Mouse (Mus musculus) midbrain, embryonic 16.5 days (tissue): Measurements from ENCODE around the gene Trpm3. TPM values are rescaled to one million over a fixed set of nuclear protein-coding genes. Genes with fewer than 3 reads are reported as not detected.
A peak's percentile ranks its signal among the peaks of the same experiment; 100 is the strongest.

ENCODE experiments used
- ATAC-seq: fragments of 200-750 bp; cut with Nextera tagmentation; 2 replicates; pipeline ENCODE4 v1.8.0; 2017; ENCODE audit warnings: moderate TSS enrichment
- H3K27ac ChIP-seq: fragments of 300-500 bp; sonication (generic); 2 replicates; pipeline ENCODE4 v1.5.1; 2014; ENCODE audit warnings: mild to moderate bottlenecking, low read length, mixed read lengths
- H3K27me3 ChIP-seq: fragments of 300-500 bp; sonication (generic); 2 replicates; pipeline ENCODE4 v1.6.1; 2014; ENCODE audit warnings: low read depth, low read length, mixed read lengths; ENCODE audit not compliant: control insufficient read depth, insufficient read depth
- H3K36me3 ChIP-seq: fragments of 300-500 bp; sonication (generic); 2 replicates; pipeline ENCODE4 v1.6.1; 2014; ENCODE audit warnings: mild to moderate bottlenecking, low read length, moderate library complexity, mixed read lengths; ENCODE audit not compliant: control insufficient read depth, insufficient read depth
- H3K4me1 ChIP-seq: fragments of 300-500 bp; sonication (generic); 2 replicates; pipeline ENCODE4 v1.6.1; 2014; ENCODE audit warnings: mild to moderate bottlenecking, low read length, mixed read lengths; ENCODE audit not compliant: control insufficient read depth, insufficient read depth
- H3K4me2 ChIP-seq: fragments of 300-500 bp; sonication (generic); 2 replicates; pipeline ENCODE4 v1.6.1; 2014; ENCODE audit warnings: mild to moderate bottlenecking, low read length, mixed read lengths
- H3K4me3 ChIP-seq: fragments of 300-500 bp; sonication (generic); 2 replicates; pipeline ENCODE4 v1.5.1; 2014; ENCODE audit warnings: low read depth, mild to moderate bottlenecking, low read length, moderate library complexity, mixed read lengths
- H3K9ac ChIP-seq: fragments of 300-500 bp; sonication (generic); 2 replicates; pipeline ENCODE4 v1.6.1; 2014; ENCODE audit warnings: low read depth, low read length, mixed read lengths
- H3K9me3 ChIP-seq: fragments of 300-500 bp; sonication (generic); replicated peaks from 2 replicates; pipeline ENCODE4 v1.6.1; 2014; ENCODE audit warnings: mild to moderate bottlenecking, low read length, mixed read lengths; ENCODE audit not compliant: control insufficient read depth, poor library complexity, severe bottlenecking
- WGBS: fragments of 180-500 bp; shearing (Covaris S2); extraction: QIAGEN DNeasy Blood & Tissue Kit; methylation state at CpG from one replicate; pipeline ENCODE4 v1.1.7; 2014; 5-methylcytosine and 5-hydroxymethylcytosine counted together
- microRNA counts: library from miRNA; unstranded; fragments of <30 nt; microRNA quantifications from one replicate; lab custom pipeline; 2016
- microRNA-seq: library from miRNA; unstranded; fragments of <30 nt; microRNA quantifications from one replicate; pipeline ENCODE4, GENCODE M21; 2017
- polyA plus RNA-seq: library from polyadenylated mRNA; unstranded; fragments of >200 nt; fragmentation: Nextera tagmentation; extraction: Ambion mirVana; gene quantifications from 2 replicates; pipeline ENCODE4 v1.2.1, GENCODE M21; 2015

Gene Trpm3
- polyA plus RNA-seq, 1 experiment from 2014 or later, result 24.7 TPM

GRCm38 (mm10) chr19:23038321-23038720 lies 899.5 kb downstream of the Trpm3 start:
- WGBS, result 90% methylated on average over 2 of the region's 2 CpGs
- no peaks in the 10 kb centered on the region for H3K4me1 ChIP-seq
- no peak overlapping the region for H3K27ac ChIP-seq
- H3K4me2 ChIP-seq, result no peak overlapping the region
- no peaks in the 10 kb centered on the region for H3K27me3 ChIP-seq
- no peak overlapping the region for H3K9ac ChIP-seq
- no peaks in the 10 kb centered on the region for H3K36me3 ChIP-seq
- H3K4me3 ChIP-seq, result no peak overlapping the region
- no peaks in the 10 kb centered on the region for H3K9me3 ChIP-seq
- no peak for ATAC-seq

GRCm38 (mm10) chr19:23041483-23042167 lies 902.8 kb downstream of the Trpm3 start:
- Histone ChIP-seq H3K4me2 (no peak overlapping the region), H3K27me3 (no peaks in the 10 kb centered on the region), H3K9ac (no peak overlapping the region), H3K9me3 (no peaks in the 10 kb centered on the region), H3K4me1 (no peaks in the 10 kb centered on the region), H3K4me3 (no peak overlapping the region), H3K36me3 (no peaks in the 10 kb centered on the region), H3K27ac (no peak overlapping the region)
- WGBS, result 62% methylated on average over 6 of the region's 6 CpGs
- no peak for ATAC-seq

GRCm38 (mm10) chr19:23042168-23042733 lies 903.4 kb downstream of the Trpm3 start:
- Histone ChIP-seq H3K4me1 (no peaks in the 10 kb centered on the region), H3K4me2 (no peak overlapping the region), H3K27me3 (no peaks in the 10 kb centered on the region), H3K4me3 (no peak overlapping the region), H3K36me3 (no peaks in the 10 kb centered on the region), H3K9ac (no peak overlapping the region), H3K9me3 (no peaks in the 10 kb centered on the region), H3K27ac (no peak overlapping the region)
- WGBS, result 68% methylated on average over 6 of the region's 6 CpGs
- ATAC-seq, result no peak

- Histone ChIP-seq H3K9ac (no peak overlapping the region), H3K4me3 (no peak overlapping the region), H3K27me3 (no peaks in the 10 kb centered on the region), H3K36me3 (no peaks in the 10 kb centered on the region), H3K4me2 (no peak overlapping the region), H3K9me3 (no peaks in the 10 kb centered on the region), H3K27ac (no peak overlapping the region), H3K4me1 (no peaks in the 10 kb centered on the region)
- no peak for ATAC-seq
Observed at GRCm38 (mm10) chr19:23043699-23044098, 904.9 kb downstream of the Trpm3 start.

MicroRNAs encoded within 50 kb of the gene (microRNA counts, 519-probe panel; counts per million panel counts)
- microRNA mmu-miR-204 (lab: Ali Mortazavi, UCI), result 3,393 counts per million, percentile 93 among the panel's probes with 10 or more counts

Small RNA genes lying within 50 kb of the gene (microRNA-seq; reads per million reads assigned to microRNA genes)
- gene Mir204, result 2,592 reads per million, percentile 85 among the genes with 10 or more reads in this experiment
